Mouse (Mus musculus) CH12.LX (cell line): ENCODE data around the gene Gm5141. TPM values are rescaled to one million over a fixed set of nuclear protein-coding genes. Genes with fewer than 3 reads are reported as not detected.
"Not testable (repeated sequence)": the region's sequence is repeated elsewhere in the genome, so short reads cannot be mapped to it uniquely, and the experiment has no call there.

Source experiments
- DNase-seq: peaks from one replicate; pipeline ENCODE4 v3.0.0-alpha.2; 2013; ENCODE audit errors: extremely low read depth
- H3K27ac ChIP-seq: 2 replicates; pipeline ENCODE4 v1.5.1; 2012; ENCODE audit warnings: low read depth, mild to moderate bottlenecking, control low read depth, moderate library complexity; ENCODE audit not compliant: insufficient read depth
- H3K27me3 ChIP-seq: replicated peaks from 2 replicates; pipeline ENCODE3; 2012; ENCODE audit warnings: inconsistent platforms
- H3K36me3 ChIP-seq, 2 experiments: replicated peaks in 1 of 2; 2 replicates each; pipeline versions ENCODE3 to v1.6.1; 2012; ENCODE audit warnings: inconsistent platforms in 1 of 2, low read length in 1 of 2, mild to moderate bottlenecking in 1 of 2, mixed read lengths in 1 of 2, moderate library complexity in 1 of 2; ENCODE audit not compliant: control insufficient read depth in 1 of 2, insufficient read depth in 1 of 2
- H3K4me1 ChIP-seq, 2 experiments: 2 replicates each; pipeline ENCODE4 v1.6.1; 2012; ENCODE audit warnings: inconsistent platforms in 1 of 2, moderate library complexity in 1 of 2; ENCODE audit not compliant: insufficient read depth in 2 of 2, control insufficient read depth in 1 of 2
- H3K4me2 ChIP-seq: 2 replicates; pipeline ENCODE4 v1.6.1; 2012; ENCODE audit warnings: low read depth, mild to moderate bottlenecking, control low read depth; ENCODE audit not compliant: poor library complexity, insufficient read depth, severe bottlenecking
- H3K4me3 ChIP-seq, 3 experiments: fragments of 150-350 bp in 1 of 3; sonication (generic) in 1 of 3; replicated peaks in 1 of 3; 2 replicates each; pipeline versions ENCODE3 to v1.5.1; 2011 to 2012; ENCODE audit warnings: low read depth in 2 of 3, low read length in 2 of 3, mild to moderate bottlenecking in 2 of 3, moderate library complexity in 2 of 3, control low read depth in 1 of 3, improper control_type of control experiment in 1 of 3, inconsistent platforms in 1 of 3, mixed read lengths in 1 of 3; ENCODE audit not compliant: poor library complexity in 1 of 3
- H3K79me2 ChIP-seq: replicated peaks from 2 replicates; pipeline ENCODE4 v1.6.1; 2012; ENCODE audit warnings: mild to moderate bottlenecking, moderate library complexity; ENCODE audit not compliant: control insufficient read depth, poor library complexity, insufficient read depth, severe bottlenecking; ENCODE audit errors: extremely low read depth
- H3K9ac ChIP-seq: 2 replicates; pipeline ENCODE4 v1.6.1; 2012; ENCODE audit warnings: low read depth, mild to moderate bottlenecking, control low read depth, moderate library complexity; ENCODE audit not compliant: insufficient read depth
- H3K9me3 ChIP-seq: replicated peaks from 2 replicates; pipeline ENCODE3; 2012; ENCODE audit warnings: low read length, inconsistent platforms, mixed read lengths
- BHLHE40 ChIP-seq: IDR thresholded peaks from 2 replicates; pipeline ENCODE4 v1.6.1; 2011; ENCODE audit warnings: mild to moderate bottlenecking, low read depth, low read length, improper control_type of control experiment
- CHD2 ChIP-seq: IDR thresholded peaks from 2 replicates; pipeline ENCODE4 v1.6.1; 2011; ENCODE audit warnings: low read length, improper control_type of control experiment
- E2F4 ChIP-seq: IDR thresholded peaks from 2 replicates; pipeline ENCODE4 v1.6.1; 2011; ENCODE audit warnings: low read depth, low read length, improper control_type of control experiment; ENCODE audit not compliant: insufficient replicate concordance
- ELF1 ChIP-seq: IDR thresholded peaks from 2 replicates; pipeline ENCODE4 v1.6.1; 2014; ENCODE audit warnings: low read depth, mild to moderate bottlenecking, inconsistent platforms, low read length, improper control_type of control experiment
- EP300 ChIP-seq: IDR thresholded peaks from 2 replicates; pipeline ENCODE4 v1.6.1; 2011; ENCODE audit warnings: low read length, improper control_type of control experiment
- ETS1 ChIP-seq: conservative IDR thresholded peaks from 2 replicates; pipeline ENCODE4 v1.6.1; 2012; ENCODE audit warnings: low read depth, mild to moderate bottlenecking, inconsistent platforms, low read length, improper control_type of control experiment, moderate library complexity
- HCFC1 ChIP-seq: IDR thresholded peaks from 2 replicates; pipeline ENCODE4 v1.6.1; 2012; ENCODE audit warnings: low read depth, mild to moderate bottlenecking, inconsistent platforms, low read length, improper control_type of control experiment
- MAFK ChIP-seq: IDR thresholded peaks from 2 replicates; pipeline ENCODE4 v1.6.1; 2011; ENCODE audit warnings: low read length, improper control_type of control experiment; ENCODE audit not compliant: insufficient replicate concordance
- MAX ChIP-seq: IDR thresholded peaks from 2 replicates; pipeline ENCODE4 v1.6.1; 2011; ENCODE audit warnings: low read length, improper control_type of control experiment
- MEF2A ChIP-seq: IDR thresholded peaks from 2 replicates; pipeline ENCODE4 v1.6.1; 2014; ENCODE audit warnings: low read depth, mild to moderate bottlenecking, inconsistent platforms, low read length, improper control_type of control experiment, borderline replicate concordance
- MXI1 ChIP-seq: IDR thresholded peaks from 2 replicates; pipeline ENCODE4 v1.6.1; 2011; ENCODE audit warnings: mild to moderate bottlenecking, low read depth, low read length, improper control_type of control experiment
- MYC ChIP-seq: IDR thresholded peaks from 2 replicates; pipeline ENCODE4 v1.6.1; 2011; ENCODE audit warnings: low read depth, mild to moderate bottlenecking, improper control_type of control experiment, low read length
- NELFE ChIP-seq: IDR thresholded peaks from 2 replicates; pipeline ENCODE4 v1.6.1; 2011; ENCODE audit warnings: low read depth, low read length, improper control_type of control experiment
- SIN3A ChIP-seq: IDR thresholded peaks from 2 replicates; pipeline ENCODE4 v1.6.1; 2012; ENCODE audit warnings: low read length, improper control_type of control experiment, inconsistent platforms
- TBP ChIP-seq: conservative IDR thresholded peaks from 2 replicates; pipeline ENCODE4 v1.6.1; 2011; ENCODE audit warnings: low read depth, low read length, improper control_type of control experiment
- TCF12 ChIP-seq: IDR thresholded peaks from 2 replicates; pipeline ENCODE4 v1.6.1; 2014; ENCODE audit warnings: low read depth, mild to moderate bottlenecking, inconsistent platforms, low read length, improper control_type of control experiment
- USF2 ChIP-seq: conservative IDR thresholded peaks from 2 replicates; pipeline ENCODE4 v1.6.1; 2011; ENCODE audit warnings: low read depth, low read length, improper control_type of control experiment
- dilution Hi-C: fragments of 300-500 bp; cut with MboI; formaldehyde crosslinking; loops from 2 replicates; pipeline ENCODE4 v1.14.3; 2020; ENCODE audit warnings: low sequenced_read_pairs; ENCODE audit not compliant: extremely low pct_unique_long_range_greater_than_20kb, extremely low pct_ligation_motif_present
- in situ Hi-C: fragments of 300-500 bp; cut with MboI; formaldehyde crosslinking; loops from 3 replicates; pipeline ENCODE4 v1.14.3; 2019; ENCODE audit warnings: low sequenced_read_pairs, low pct_ligation_motif_present, low pct_unique_long_range_greater_than_20kb, mixed read lengths
- polyA plus RNA-seq: library from polyadenylated mRNA; unstranded; fragments of >175 nt; gene quantifications from 2 replicates; pipeline ENCODE4 v1.2.1, GENCODE M21; 2012; ENCODE audit warnings: low read depth; ENCODE audit not compliant: insufficient read length
- total RNA-seq, 2 experiments: library from RNA; depleted of rRNA; stranded (reverse); fragments of 300-350 nt in 1 of 2; fragments of >200 nt in 1 of 2; gene quantifications; 2 replicates each; pipeline ENCODE4 v1.2.3; 2012 to 2014

The Gm5141 gene
- total and polyA plus RNA-seq, 3 experiments, result 2.3 to 5.7 (median 2.5) TPM

- Histone ChIP-seq H3K4me3 (peak within 1 kb of the TSS; percentile 37 to 64 (median 49)), H3K27ac (peak within 1 kb of the TSS; percentile 38; the same call in 1 of the 2 replicates)
- DNase-seq, result peak; percentile 86
- H3K9me3 ChIP-seq, H3K36me3 ChIP-seq: not testable (repeated sequence)
- TF ChIP-seq TBP (0 out of 2 replicates have a peak, but pooled peaks have one; percentile 43), SIN3A (0 out of 2 replicates have a peak, but pooled peaks have one; percentile 45), BHLHE40 (peak; percentile 64), E2F4 (peak; percentile 79; the same call in 1 of the 2 replicates), HCFC1 (peak; percentile 26; the same call in 1 of the 2 replicates), NELFE (peak; percentile 43; the same call in 1 of the 2 replicates), TCF12 (0 out of 2 replicates have a peak, but pooled peaks have one; percentile 34), CHD2 (0 out of 2 replicates have a peak, but pooled peaks have one; percentile 11), ELF1 (peak; percentile 59), EP300 (0 out of 2 replicates have a peak, but pooled peaks have one; percentile 34), MYC (peak; percentile 47; the same call in 1 of the 2 replicates), ETS1 (0 out of 2 replicates have a peak, but pooled peaks have one; percentile 19), MXI1 (peak; percentile 39; the same call in 1 of the 2 replicates), MEF2A (peak; percentile 33; the same call in 1 of the 2 replicates), MAX (peak; percentile 65)
- TF ChIP-seq, all 38 proteins: peak for 15; not testable (repeated sequence) for 23
- Histone ChIP-seq H3K4me2 (peak within 1 kb of the TSS; percentile 50), H3K9ac (peak within 1 kb of the TSS; percentile 42)
- in situ Hi-C loops, result loop anchor here (10.0 kb wide), 1 partner anchor 94 kb away; the partner anchor contains the start of gene Fbp2
- H3K27me3 ChIP-seq, H3K79me2 ChIP-seq, dilution Hi-C loops, H3K4me1 ChIP-seq: not testable (repeated sequence)
These were observed 24.9 kb downstream of the Gm5141 start, which contains the start of gene Platr25 for GRCm38 (mm10) chr13:62760432-62761415. Platr25 (minus strand) TSS chr13:62760709.

- dilution Hi-C loops, result no loop called here
These were observed 52.3 kb downstream of the Gm5141 start for GRCm38 (mm10) chr13:62733322-62733721.

More at GRCm38 (mm10) chr13:62733322-62733721, 52.3 kb downstream of the Gm5141 start:
- in situ Hi-C loops, result no loop called here
- TF ChIP-seq ETS1 (no peak), MAFK (no peak), USF2 (no peak), MXI1 (no peak)
- Histone ChIP-seq H3K79me2 (no peaks in the 10 kb centered on the region), H3K4me3 (no peak overlapping the region), H3K27me3 (no peaks in the 10 kb centered on the region), H3K36me3 (no peaks in the 10 kb centered on the region), H3K27ac (no peak overlapping the region), H3K4me1 (0 out of 4 replicates have a peak, but pooled peaks cover 0 to 3% of the 10 kb centered on the region in 2 experiments), H3K9me3 (no peaks in the 10 kb centered on the region), H3K9ac (no peak overlapping the region), H3K4me2 (no peak overlapping the region)
- DNase-seq, result no peak

Other genes with a start within 250 kb of the Gm5141 start
- gene Zfp935, start 227.3 kb downstream of the Gm5141 start, total RNA-seq (2012; rRNA removed), result not detected in 2 replicates
- gene Zfp935, start 227.3 kb downstream of the Gm5141 start, total RNA-seq (2014; rRNA removed), result 1.4 TPM in 1 of 2 replicates, not detected in the other
- 2.5 TPM in 1 of 2 replicates, not detected in the other for gene Zfp935, start 227.3 kb downstream of the Gm5141 start, polyA plus RNA-seq
- 3.6 and 4.5 TPM in 2 replicates for gene Zfp934, start 214.6 kb downstream of the Gm5141 start, total RNA-seq (2012; rRNA removed)
- 12.2 and 17.3 TPM in 2 replicates for gene Zfp934, start 214.6 kb downstream of the Gm5141 start, total RNA-seq (2014; rRNA removed)
- gene Zfp934, start 214.6 kb downstream of the Gm5141 start, polyA plus RNA-seq, result 11.2 and 14.4 TPM in 2 replicates
- gene 6720489N17Rik, start 161.6 kb downstream of the Gm5141 start, total RNA-seq (2012; rRNA removed), result 5.1 and 5.7 TPM in 2 replicates
- 22.2 and 27.6 TPM in 2 replicates for gene 6720489N17Rik, start 161.6 kb downstream of the Gm5141 start, total RNA-seq (2014; rRNA removed)
- 6.7 and 8.2 TPM in 2 replicates for gene 6720489N17Rik, start 161.6 kb downstream of the Gm5141 start, polyA plus RNA-seq
- 10.0 and 13.8 TPM in 2 replicates for gene Platr25, start 25.1 kb downstream of the Gm5141 start, total RNA-seq (2012; rRNA removed)
- 26.7 and 31.5 TPM in 2 replicates for gene Platr25, start 25.1 kb downstream of the Gm5141 start, total RNA-seq (2014; rRNA removed)
- 13.2 and 15.0 TPM in 2 replicates for gene Platr25, start 25.1 kb downstream of the Gm5141 start, polyA plus RNA-seq
- gene Fbp2, start 72.6 kb upstream of the Gm5141 start, total RNA-seq (2012; rRNA removed), result 0.13 TPM in 1 of 2 replicates, not detected in the other
- gene Fbp2, start 72.6 kb upstream of the Gm5141 start, total RNA-seq (2014; rRNA removed), result 0.16 TPM in 1 of 2 replicates, not detected in the other
- not detected in 2 replicates for gene Fbp2, start 72.6 kb upstream of the Gm5141 start, polyA plus RNA-seq
- not detected in 2 replicates for gene Fbp1, start 102.5 kb upstream of the Gm5141 start, total RNA-seq (2012; rRNA removed)
- not detected in 2 replicates for gene Fbp1, start 102.5 kb upstream of the Gm5141 start, total RNA-seq (2014; rRNA removed)
- not detected in 2 replicates for gene Fbp1, start 102.5 kb upstream of the Gm5141 start, polyA plus RNA-seq
- gene 2010111I01Rik, start 179.1 kb upstream of the Gm5141 start, total RNA-seq (2012; rRNA removed), result 19.8 and 23.3 TPM in 2 replicates
- 14.4 and 15.8 TPM in 2 replicates for gene 2010111I01Rik, start 179.1 kb upstream of the Gm5141 start, total RNA-seq (2014; rRNA removed)
- gene 2010111I01Rik, start 179.1 kb upstream of the Gm5141 start, polyA plus RNA-seq, result 13.3 and 18.8 TPM in 2 replicates